Mouse (Mus musculus): Measurements from ENCODE around the gene Cry2.

Cry2 gene

DNA sequence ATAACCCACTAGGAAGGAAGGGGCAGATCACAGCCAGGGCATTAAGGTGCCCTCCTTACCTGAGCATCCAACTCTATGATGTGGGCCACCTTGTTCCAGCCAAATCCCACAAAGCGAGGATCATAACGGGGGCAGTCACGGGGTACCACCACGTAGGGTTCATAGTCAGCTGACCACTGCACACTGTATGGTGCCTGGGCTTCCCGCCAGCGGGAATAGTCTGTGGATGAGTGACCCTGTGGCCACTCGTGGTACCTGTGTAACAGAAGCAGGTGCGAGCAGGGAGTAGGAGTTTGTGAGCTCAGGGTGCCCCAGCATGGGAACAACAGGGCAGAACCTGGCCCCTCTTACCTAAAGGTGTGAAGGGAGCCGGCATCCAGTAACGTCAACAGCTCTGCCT lies 68.3 kb downstream of the Cry2 start:
- DNase-seq = no peak

DNA sequence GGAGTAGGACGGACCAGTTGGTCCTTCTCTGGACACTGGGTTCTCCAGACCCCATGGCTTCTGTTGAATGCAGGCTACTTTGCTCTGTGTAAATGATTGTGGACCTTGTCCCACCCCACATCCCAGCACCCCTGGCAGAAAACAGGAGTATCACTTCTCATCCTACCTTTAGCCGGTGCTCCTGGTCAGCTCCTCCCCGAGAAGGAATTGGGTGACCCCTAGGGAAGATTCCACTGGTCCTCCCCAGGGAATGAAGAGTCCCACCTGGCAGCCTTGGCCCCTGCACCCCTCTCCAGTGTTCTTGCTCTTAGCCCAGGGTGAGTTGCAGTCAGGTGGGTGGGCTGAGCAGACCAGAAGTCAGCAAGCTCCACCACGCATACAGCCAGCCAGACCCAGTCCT lies 69.8 kb downstream of the Cry2 start:
- DNase-seq = no peak

DNA sequence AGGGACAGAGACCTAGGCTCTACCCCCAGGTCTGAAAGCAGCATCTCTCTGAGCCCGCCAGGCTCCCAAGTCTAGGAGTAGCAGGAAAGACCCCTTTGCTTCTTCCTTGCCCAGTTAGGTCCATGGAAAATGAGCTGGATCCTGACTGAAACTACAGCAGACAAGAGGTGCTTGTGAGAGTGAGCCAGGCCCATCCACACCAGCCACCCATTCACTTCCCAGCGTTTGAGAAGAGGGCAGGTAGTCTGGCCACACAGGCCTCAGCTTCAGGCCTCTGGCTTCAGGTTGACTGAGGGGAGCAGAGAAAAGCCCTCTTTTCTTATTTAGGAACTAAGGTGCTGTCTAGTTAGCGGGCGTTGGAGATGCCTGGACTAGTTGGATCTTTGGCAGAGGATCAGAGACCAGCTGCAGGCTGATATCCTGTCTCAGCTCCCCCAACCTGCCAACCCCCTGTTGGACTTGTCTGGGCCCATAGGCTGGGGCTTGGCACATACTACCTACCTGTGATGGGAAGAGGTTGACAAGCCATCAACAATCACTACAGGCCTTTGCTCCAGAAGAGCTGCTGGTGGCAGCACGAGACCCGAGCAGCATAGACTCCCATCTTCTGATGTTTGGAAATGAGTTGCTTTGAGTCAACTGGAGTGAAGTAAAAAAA lies 71.1 kb downstream of the Cry2 start:
- DNase-seq = no peak

DNA sequence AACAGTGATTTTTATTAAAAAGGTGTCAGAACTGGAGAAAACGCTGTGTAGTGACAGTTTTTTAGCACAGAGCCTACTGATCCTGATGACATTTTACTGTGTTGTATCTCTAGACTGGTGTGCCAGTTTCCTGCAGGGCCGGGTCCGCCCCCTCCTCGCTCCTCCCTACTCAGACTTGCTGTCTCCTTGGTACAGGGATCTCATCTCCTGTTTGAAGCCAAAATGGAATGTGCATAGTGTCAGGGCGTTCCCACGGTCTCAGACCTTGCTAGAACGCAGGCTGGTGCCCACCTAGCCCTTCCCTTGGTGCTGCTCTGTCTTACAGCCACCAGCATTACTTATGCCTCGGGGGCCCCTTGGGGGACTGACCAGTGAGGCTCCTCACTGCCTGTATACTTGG lies 72.0 kb downstream of the Cry2 start:
- DNase-seq = no peak

DNA sequence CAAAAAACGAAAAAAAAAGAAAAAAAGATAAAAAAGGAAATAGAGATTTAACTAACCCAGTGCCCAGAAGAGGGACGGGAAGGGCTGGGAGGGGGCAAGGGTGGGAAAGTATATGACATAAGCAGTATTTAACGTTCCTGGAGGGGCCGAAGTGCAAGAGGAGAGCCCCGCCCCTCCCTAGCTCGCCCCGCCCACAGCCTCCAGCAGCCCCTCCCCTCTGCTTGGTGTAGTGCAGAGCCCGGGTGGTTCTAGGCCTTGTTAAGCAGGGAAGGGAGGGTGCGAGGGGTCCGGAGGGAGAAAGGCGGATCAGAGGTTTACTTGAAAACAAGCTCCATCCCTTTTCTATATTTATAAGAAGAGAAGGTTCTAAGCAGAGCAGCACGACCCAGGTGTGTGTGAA lies 73.0 kb downstream of the Cry2 start:
- DNase-seq = no peak

DNA sequence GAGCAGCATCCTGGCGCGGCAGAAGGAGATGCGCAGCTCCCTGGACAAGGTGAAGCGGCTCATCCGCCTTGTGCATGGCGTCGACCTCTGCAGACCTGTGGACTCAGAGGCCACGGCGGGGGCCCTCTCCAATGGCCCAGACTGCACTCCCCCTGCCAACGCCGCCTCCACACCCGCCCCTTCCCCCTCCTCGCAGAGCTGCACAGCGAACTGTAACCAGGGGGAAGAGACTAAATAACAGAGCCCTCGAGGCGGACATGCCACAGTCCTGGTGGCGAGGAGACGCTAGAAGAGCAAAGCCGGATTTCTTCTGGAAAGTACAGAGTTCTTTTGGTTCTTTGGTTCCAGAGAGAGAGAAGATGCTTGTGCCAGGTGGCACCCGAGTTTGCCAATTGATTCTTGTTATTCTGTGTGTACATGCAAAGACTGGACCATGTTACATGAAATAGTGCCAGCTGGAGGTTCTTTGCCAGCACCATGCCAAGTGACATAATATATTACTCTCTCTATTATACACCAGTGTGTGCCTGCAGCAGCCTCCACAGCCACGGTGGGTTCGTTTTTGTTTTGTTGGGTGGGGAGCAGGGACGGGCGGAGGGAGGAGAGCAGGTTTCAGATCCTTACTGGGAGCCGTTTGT lies 73.5 kb downstream of the Cry2 start:
- DNase-seq = no peak

DNA sequence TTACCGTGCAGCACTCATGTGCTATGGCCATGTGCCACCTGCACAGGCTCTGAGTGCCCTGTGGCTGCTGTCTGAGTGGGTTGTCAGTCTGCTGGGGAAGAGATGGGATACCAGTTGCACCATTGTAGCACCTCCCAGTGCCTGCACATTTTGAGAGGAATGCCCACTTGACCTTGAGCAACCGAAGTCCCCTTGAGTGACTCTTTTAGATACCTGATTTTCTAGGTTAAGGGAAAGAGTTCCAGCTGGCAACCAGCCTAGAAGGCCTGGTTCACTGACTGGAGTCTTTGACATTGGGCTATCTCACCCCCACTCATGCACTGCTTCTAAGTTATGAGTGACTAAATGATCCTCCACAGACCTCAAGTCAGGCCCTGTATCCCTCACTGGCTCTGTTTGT lies 74.5 kb downstream of the Cry2 start:
- DNase-seq = peak; percentile 58

DNA sequence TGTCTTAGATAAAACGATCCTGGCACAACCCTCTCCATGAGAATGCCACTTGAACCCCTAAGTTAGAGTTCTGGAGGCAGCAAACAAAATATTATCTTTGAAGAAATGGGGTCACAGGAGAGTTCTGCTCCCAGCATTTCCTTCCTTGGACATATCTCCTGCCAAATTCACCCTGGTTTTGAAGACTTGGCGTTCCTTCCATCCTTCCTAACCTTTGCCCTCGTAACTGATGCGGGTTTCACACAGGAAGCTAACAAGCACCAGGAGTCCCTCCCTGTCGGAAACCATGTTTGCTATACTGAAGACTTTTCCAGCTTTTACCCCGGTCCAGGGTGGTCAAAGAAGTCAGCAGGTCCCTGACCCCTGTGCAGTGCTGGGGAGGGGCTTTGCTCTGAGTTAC lies 79.6 kb downstream of the Cry2 start:
- DNase-seq = no peak

Measured in lung, postnatal 10 days (tissue).